Mouse (Mus musculus) heart, embryonic 15.5 days (tissue): ENCODE results near the gene Dhx57. TPM values are rescaled to one million over a fixed set of nuclear protein-coding genes. Genes with fewer than 3 reads are reported as not detected.

Source experiments
- ATAC-seq: fragments of 200-750 bp; cut with Nextera tagmentation; replicated peaks from 2 replicates; pipeline ENCODE4 v1.8.0; 2017; ENCODE audit warnings: low read depth, moderate TSS enrichment; ENCODE audit not compliant: insufficient number of reproducible peaks, insufficient read depth, low FRiP score
- H3K27ac ChIP-seq: fragments of 300-500 bp; sonication (generic); 2 replicates; pipeline ENCODE4 v1.5.1; 2015; ENCODE audit warnings: mild to moderate bottlenecking, inconsistent platforms
- H3K27me3 ChIP-seq: fragments of 300-500 bp; sonication (generic); 2 replicates; pipeline ENCODE4 v1.6.1; 2015; ENCODE audit warnings: inconsistent platforms
- H3K36me3 ChIP-seq: fragments of 300-500 bp; sonication (generic); 2 replicates; pipeline ENCODE4 v1.6.1; 2015; ENCODE audit warnings: mild to moderate bottlenecking, inconsistent platforms
- H3K4me1 ChIP-seq: fragments of 300-500 bp; sonication (generic); replicated peaks from 2 replicates; pipeline ENCODE4 v1.6.1; 2015; ENCODE audit warnings: inconsistent platforms
- H3K4me2 ChIP-seq: fragments of 300-500 bp; sonication (generic); 2 replicates; pipeline ENCODE4 v1.6.1; 2015; ENCODE audit warnings: inconsistent platforms, mild to moderate bottlenecking, moderate library complexity
- H3K4me3 ChIP-seq: fragments of 300-500 bp; sonication (generic); 2 replicates; pipeline ENCODE4 v1.5.1; 2015; ENCODE audit warnings: mild to moderate bottlenecking, inconsistent platforms
- H3K9ac ChIP-seq: fragments of 300-500 bp; sonication (generic); 2 replicates; pipeline ENCODE4 v1.6.1; 2015; ENCODE audit warnings: mild to moderate bottlenecking, inconsistent platforms
- H3K9me3 ChIP-seq: fragments of 300-500 bp; sonication (generic); replicated peaks from 2 replicates; pipeline ENCODE4 v1.6.1; 2016; ENCODE audit warnings: inconsistent platforms
- WGBS: fragments of 180-500 bp; shearing (Covaris S2); methylation state at CpG from one replicate; pipeline ENCODE4 v1.1.7; 2015; ENCODE audit warnings: mixed read lengths; 5-methylcytosine and 5-hydroxymethylcytosine counted together
- polyA plus RNA-seq: library from polyadenylated mRNA; unstranded; fragments of >200 nt; fragmentation: Nextera tagmentation; extraction: Ambion mirVana; gene quantifications from 2 replicates; pipeline ENCODE4 v1.2.1, GENCODE M21; 2015

Dhx57 gene
- polyA plus RNA-seq, 1 experiment from 2014 or later, result 7.4 TPM

GRCm38 (mm10) chr17:80193075-80193474 lies 97.2 kb downstream of the Dhx57 start:
- Histone ChIP-seq H3K9me3 (no peaks in the 10 kb centered on the region), H3K27ac (no peak overlapping the region), H3K4me1 (no peaks in the 10 kb centered on the region), H3K27me3 (no peaks in the 10 kb centered on the region), H3K36me3 (peaks cover 21% of the 10 kb centered on the region), H3K4me3 (no peak overlapping the region), H3K9ac (no peak overlapping the region), H3K4me2 (no peak overlapping the region)
- ATAC-seq, result no peak
- WGBS, result 63% methylated on average over 5 of the region's 5 CpGs

Other genes with a start within 250 kb of the Dhx57 start
- gene Hnrnpll, start 228.1 kb downstream of the Dhx57 start, polyA plus RNA-seq, result 37.2 and 48.7 TPM in 2 replicates
- 13.0 and 13.4 TPM in 2 replicates for gene Galm, start 163.0 kb downstream of the Dhx57 start, polyA plus RNA-seq
- 252 and 294 TPM in 2 replicates for gene Srsf7, start 83.2 kb downstream of the Dhx57 start, polyA plus RNA-seq
- gene Ttc39d, start 83.0 kb downstream of the Dhx57 start, polyA plus RNA-seq, result 0.10 TPM in 1 of 2 replicates, not detected in the other
- gene Gemin6, start 66.0 kb downstream of the Dhx57 start, polyA plus RNA-seq, result 24.2 and 26.0 TPM in 2 replicates
- gene Morn2, start 273 bp downstream of the Dhx57 start, polyA plus RNA-seq, result 23.8 and 25.3 TPM in 2 replicates
- 0.60 and 0.91 TPM in 2 replicates for gene Arhgef33, start 16.9 kb upstream of the Dhx57 start, polyA plus RNA-seq
- gene Gm10190, start 83.1 kb upstream of the Dhx57 start, polyA plus RNA-seq, result 0.96 and 1.3 TPM in 2 replicates
- 2.5 and 3.1 TPM in 2 replicates for gene Sos1, start 190.0 kb upstream of the Dhx57 start, polyA plus RNA-seq